Mouse (Mus musculus): ENCODE measurements around the gene Methig1. TPM values are rescaled to one million over a fixed set of nuclear protein-coding genes. Genes with fewer than 3 reads are reported as not detected.
"Not testable (repeated sequence)": the region's sequence is repeated elsewhere in the genome, so short reads cannot be mapped to it uniquely, and the experiment has no call there.

The Methig1 gene
- polyA plus RNA-seq, 1 experiment = not detected

DNA sequence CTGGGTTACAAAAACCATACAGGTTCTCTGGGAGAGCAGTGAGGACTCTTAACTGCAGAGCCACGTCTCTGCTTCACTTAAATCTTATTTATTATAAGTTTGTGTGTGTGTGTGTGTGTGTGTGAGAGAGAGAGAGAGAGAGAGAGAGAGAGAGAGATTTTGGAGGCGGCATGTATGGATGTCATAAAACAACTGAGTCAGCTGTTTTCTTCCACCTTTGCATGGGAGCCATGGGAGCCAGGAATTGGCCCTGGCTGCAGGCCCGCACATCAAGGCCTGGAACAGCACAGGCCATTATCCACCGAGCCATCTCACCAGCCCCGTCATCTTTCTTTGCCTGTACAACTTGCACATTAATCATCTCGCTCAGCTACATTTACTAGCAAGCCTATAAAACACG lies 14.2 kb downstream of the Methig1 start:
- Histone ChIP-seq H3K36me3 (ENCODE audit: control insufficient read depth, insufficient read depth, low read length) (no peaks in the 10 kb centered on the region), H3K4me1 (ENCODE audit: control insufficient read depth, insufficient read depth, insufficient read length) (no peaks in the 10 kb centered on the region), H3K4me3 (ENCODE audit: extremely low read depth, insufficient read depth, insufficient read length) (no peak overlapping the region), H3K27me3 (ENCODE audit: control insufficient read depth, insufficient read depth, low read length) (no peaks in the 10 kb centered on the region), H3K27ac (ENCODE audit: insufficient read depth, low read length) (no peak overlapping the region)
- TF ChIP-seq POLR2A (IDR thresholded peaks at IDR 0.05; ENCODE audit: low read depth, low read length) (no peak), CTCF (IDR thresholded peaks at IDR 0.05; ENCODE audit: extremely low read depth, insufficient read depth, insufficient read length, insufficient replicate concordance) (no peak)
- 87% methylated on average over 7 of the region's 7 CpGs for WGBS
- no peak for DNase-seq (ENCODE audit: low read depth in 1 of 2, low spot score in 2 of 2)

DNA sequence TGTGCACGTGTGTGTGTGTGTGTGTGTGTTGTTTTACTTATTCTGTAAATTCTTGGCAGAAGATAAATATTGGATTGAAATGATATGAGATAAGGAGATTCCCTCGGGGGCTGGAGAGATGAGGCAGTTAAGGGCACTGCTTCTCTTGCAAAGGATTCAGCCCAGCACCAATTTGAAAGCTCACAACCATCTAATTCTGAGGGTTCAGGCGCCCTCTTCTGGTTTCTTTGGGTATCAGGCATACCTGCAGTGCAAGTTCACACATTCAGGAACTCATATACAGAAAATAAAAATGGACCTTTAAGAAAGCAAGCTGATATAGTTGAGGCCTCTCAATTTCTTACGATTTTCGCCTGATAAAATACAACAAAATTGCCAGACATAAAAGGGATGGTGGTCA lies 22.1 kb downstream of the Methig1 start:
- H3K27ac ChIP-seq (ENCODE audit: insufficient read depth, low read length) = no peak overlapping the region
- peak; percentile 24; the same call in 1 of the 2 replicates for TF ChIP-seq CTCF (IDR thresholded peaks at IDR 0.05; ENCODE audit: extremely low read depth, insufficient read depth, insufficient read length, insufficient replicate concordance)
- TF ChIP-seq POLR2A (IDR thresholded peaks at IDR 0.05; ENCODE audit: low read depth, low read length) = no peak
- H3K4me1 ChIP-seq (ENCODE audit: control insufficient read depth, insufficient read depth, insufficient read length) = no peaks in the 10 kb centered on the region
- DNase-seq (ENCODE audit: low read depth in 1 of 2, low spot score in 2 of 2) = peak in 1 of 2 experiments; percentile 17
- H3K36me3 ChIP-seq (ENCODE audit: control insufficient read depth, insufficient read depth, low read length) = no peaks in the 10 kb centered on the region
- H3K4me3 ChIP-seq (ENCODE audit: extremely low read depth, insufficient read depth, insufficient read length) = no peak overlapping the region
- 51% methylated on average over 5 of the region's 5 CpGs for WGBS
- no peaks in the 10 kb centered on the region for H3K27me3 ChIP-seq (ENCODE audit: control insufficient read depth, insufficient read depth, low read length)

DNA sequence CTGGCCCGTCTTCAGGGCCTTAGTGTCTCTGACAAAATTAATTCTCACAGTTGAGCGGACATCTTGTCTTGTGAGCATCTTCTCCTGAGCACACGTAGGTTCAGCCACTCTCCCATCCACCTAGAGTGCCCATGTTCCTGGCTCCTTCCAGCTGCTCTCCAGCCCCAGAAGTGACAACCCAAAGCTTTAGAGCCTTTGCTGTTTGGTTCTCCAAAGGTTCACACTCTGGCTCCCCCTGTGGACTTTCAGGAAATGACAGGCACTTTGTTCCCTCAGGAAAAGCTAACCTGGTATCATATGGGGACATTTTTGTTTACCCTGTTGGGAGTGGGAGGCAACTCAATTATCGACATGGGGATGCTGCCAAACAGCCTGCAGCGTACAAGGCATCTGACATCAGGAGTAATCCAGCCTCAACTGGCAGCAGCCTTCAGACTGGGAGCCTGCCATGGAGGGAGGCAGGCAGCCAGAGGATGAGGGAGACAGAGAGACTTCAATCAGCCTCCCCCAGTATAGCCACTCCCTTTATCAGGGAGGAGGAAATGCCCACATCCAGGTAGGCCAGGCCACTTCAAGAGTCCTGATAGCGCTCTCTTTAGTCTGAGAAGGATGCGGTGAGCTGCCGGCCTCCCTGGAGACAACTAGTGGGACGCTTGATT lies 25.0 kb downstream of the Methig1 start:
- not testable (repeated sequence) for DNase-seq (ENCODE audit: low read depth in 1 of 2, low spot score in 2 of 2); H3K36me3 ChIP-seq (ENCODE audit: control insufficient read depth, insufficient read depth, low read length); H3K4me3 ChIP-seq (ENCODE audit: extremely low read depth, insufficient read depth, insufficient read length); H3K4me1 ChIP-seq (ENCODE audit: control insufficient read depth, insufficient read depth, insufficient read length); H3K27me3 ChIP-seq (ENCODE audit: control insufficient read depth, insufficient read depth, low read length); H3K27ac ChIP-seq (ENCODE audit: insufficient read depth, low read length)
- 57% methylated on average over 4 of the region's 9 CpGs for WGBS

DNA sequence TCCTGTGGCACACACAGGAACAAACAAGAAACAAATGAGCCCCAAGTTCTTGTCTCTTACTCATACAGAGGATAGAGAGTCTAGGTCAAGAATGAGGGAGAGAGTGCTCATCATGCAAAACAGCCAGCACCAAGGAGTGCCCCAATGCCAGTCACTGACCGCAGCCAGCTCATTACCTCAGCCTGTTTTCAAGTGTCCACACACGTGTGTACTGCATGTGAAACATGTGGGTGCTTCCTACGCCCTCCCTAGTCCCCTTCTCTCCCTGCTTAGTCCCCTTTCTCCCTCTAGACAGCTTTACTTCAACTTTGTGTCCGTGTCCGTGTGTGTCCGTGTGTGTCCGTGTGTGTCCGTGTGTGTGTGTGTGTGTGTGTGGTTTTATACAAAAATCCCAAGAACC lies 26.7 kb downstream of the Methig1 start:
- no peaks in the 10 kb centered on the region for H3K27me3 ChIP-seq (ENCODE audit: control insufficient read depth, insufficient read depth, low read length)
- no peak for TF ChIP-seq POLR2A (IDR thresholded peaks at IDR 0.05; ENCODE audit: low read depth, low read length)
- TF ChIP-seq CTCF (IDR thresholded peaks at IDR 0.05; ENCODE audit: extremely low read depth, insufficient read depth, insufficient read length, insufficient replicate concordance) = no peak
- no peak overlapping the region for H3K27ac ChIP-seq (ENCODE audit: insufficient read depth, low read length)
- DNase-seq (ENCODE audit: low read depth in 1 of 2, low spot score in 2 of 2) = no peak
- no peaks in the 10 kb centered on the region for H3K4me1 ChIP-seq (ENCODE audit: control insufficient read depth, insufficient read depth, insufficient read length)
- H3K4me3 ChIP-seq (ENCODE audit: extremely low read depth, insufficient read depth, insufficient read length) = no peak overlapping the region
- 90% methylated on average over 8 of the region's 8 CpGs for WGBS
- H3K36me3 ChIP-seq (ENCODE audit: control insufficient read depth, insufficient read depth, low read length) = no peaks in the 10 kb centered on the region

DNA sequence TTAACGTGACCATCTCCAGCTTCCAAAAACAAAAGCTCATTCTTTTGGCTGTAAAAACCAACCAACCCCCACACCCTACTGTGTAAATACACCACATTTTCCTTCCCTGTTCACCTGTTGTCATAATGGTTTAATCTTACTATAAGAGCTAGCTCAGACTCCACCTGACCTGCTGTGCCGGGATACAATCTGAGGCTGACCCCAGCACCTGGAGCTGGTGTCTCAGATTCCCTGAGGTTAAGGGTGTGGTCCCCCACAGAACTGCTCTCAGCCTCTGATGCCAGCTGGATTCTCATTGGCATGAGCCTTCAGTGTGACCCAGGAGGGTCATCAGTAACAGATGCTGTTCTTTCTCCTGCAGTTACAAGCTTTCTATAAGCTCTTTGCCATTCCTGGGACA lies 27.2 kb downstream of the Methig1 start:
- H3K27me3 ChIP-seq (ENCODE audit: control insufficient read depth, insufficient read depth, low read length) = no peaks in the 10 kb centered on the region
- WGBS = 73% methylated on average over 2 of the region's 2 CpGs
- H3K36me3 ChIP-seq (ENCODE audit: control insufficient read depth, insufficient read depth, low read length) = no peaks in the 10 kb centered on the region
- H3K4me3 ChIP-seq (ENCODE audit: extremely low read depth, insufficient read depth, insufficient read length) = no peak overlapping the region
- H3K27ac ChIP-seq (ENCODE audit: insufficient read depth, low read length) = no peak overlapping the region
- no peak for DNase-seq (ENCODE audit: low read depth in 1 of 2, low spot score in 2 of 2)
- TF ChIP-seq CTCF (IDR thresholded peaks at IDR 0.05; ENCODE audit: extremely low read depth, insufficient read depth, insufficient read length, insufficient replicate concordance) = no peak
- no peak for TF ChIP-seq POLR2A (IDR thresholded peaks at IDR 0.05; ENCODE audit: low read depth, low read length)
- no peaks in the 10 kb centered on the region for H3K4me1 ChIP-seq (ENCODE audit: control insufficient read depth, insufficient read depth, insufficient read length)

DNA sequence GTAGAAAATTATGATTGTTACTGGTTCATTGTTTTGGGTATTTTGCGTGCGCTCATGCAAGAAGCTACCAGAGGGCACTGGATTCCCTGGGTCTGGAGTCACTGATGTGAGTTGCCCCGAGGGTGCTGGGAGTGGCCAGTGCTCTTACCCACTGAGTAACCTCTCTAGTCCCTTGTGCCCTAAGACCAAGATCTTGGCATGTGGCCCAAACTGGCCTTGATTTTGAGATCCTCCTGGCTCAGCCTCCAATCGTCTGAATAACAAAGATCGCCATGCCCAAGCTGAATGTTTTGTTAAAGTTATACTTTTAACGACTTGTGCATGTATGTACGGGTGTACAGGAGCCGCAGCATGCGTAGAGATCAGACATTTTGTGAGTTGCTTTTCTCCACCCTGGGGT lies 32.8 kb downstream of the Methig1 start:
- DNase-seq (ENCODE audit: low read depth in 1 of 2, low spot score in 2 of 2) = no peak
- Histone ChIP-seq H3K27me3 (ENCODE audit: control insufficient read depth, insufficient read depth, low read length) (no peaks in the 10 kb centered on the region), H3K4me3 (ENCODE audit: extremely low read depth, insufficient read depth, insufficient read length) (no peak overlapping the region), H3K4me1 (ENCODE audit: control insufficient read depth, insufficient read depth, insufficient read length) (peaks cover 9% of the 10 kb centered on the region), H3K27ac (ENCODE audit: insufficient read depth, low read length) (no peak overlapping the region), H3K36me3 (ENCODE audit: control insufficient read depth, insufficient read depth, low read length) (no peaks in the 10 kb centered on the region)
- 90% methylated on average over 9 of the region's 9 CpGs for WGBS
- TF ChIP-seq POLR2A (IDR thresholded peaks at IDR 0.05; ENCODE audit: low read depth, low read length) (no peak), CTCF (IDR thresholded peaks at IDR 0.05; ENCODE audit: extremely low read depth, insufficient read depth, insufficient read length, insufficient replicate concordance) (no peak)

DNA sequence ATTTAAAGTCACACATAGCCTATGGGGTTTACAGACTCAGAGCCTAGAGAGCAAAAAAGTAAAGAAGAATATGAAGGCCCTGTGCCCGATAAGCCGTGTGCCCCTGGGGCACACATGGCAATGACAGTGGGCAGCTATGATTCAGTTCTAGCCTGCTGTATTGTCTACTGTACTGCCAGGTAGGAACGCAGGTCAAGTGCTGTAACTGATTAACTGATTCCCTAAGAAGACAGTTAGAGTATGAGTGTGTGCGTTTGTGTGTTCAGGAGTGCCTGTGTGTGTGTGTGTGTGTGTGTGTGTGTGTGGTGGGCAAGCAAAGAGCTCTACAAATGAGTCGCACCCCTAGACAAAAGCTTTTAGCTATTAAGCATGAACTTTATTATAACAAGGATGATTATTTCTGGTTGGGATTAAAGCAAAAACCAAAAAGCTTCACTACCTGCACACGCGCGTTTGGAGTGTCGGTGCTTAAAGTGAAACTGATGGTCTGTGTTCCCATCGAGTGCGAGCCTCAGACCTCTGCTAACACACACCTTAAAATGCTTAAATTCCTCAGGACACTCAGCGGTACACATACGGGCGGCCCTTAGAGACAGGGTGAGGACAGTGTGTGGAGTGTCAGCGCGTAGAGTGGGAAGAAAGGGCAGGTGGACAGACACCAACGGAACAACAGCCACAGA lies 34.7 kb downstream of the Methig1 start:
- no peak for DNase-seq (ENCODE audit: low read depth in 1 of 2, low spot score in 2 of 2)
- Histone ChIP-seq H3K4me3 (ENCODE audit: extremely low read depth, insufficient read depth, insufficient read length) (no peak overlapping the region), H3K36me3 (ENCODE audit: control insufficient read depth, insufficient read depth, low read length) (no peaks in the 10 kb centered on the region), H3K4me1 (ENCODE audit: control insufficient read depth, insufficient read depth, insufficient read length) (peaks cover 9% of the 10 kb centered on the region), H3K27me3 (ENCODE audit: control insufficient read depth, insufficient read depth, low read length) (no peaks in the 10 kb centered on the region), H3K27ac (ENCODE audit: insufficient read depth, low read length) (no peak overlapping the region)
- 88% methylated on average over 17 of the region's 17 CpGs for WGBS
- no peak for TF ChIP-seq CTCF (IDR thresholded peaks at IDR 0.05; ENCODE audit: extremely low read depth, insufficient read depth, insufficient read length, insufficient replicate concordance)
- TF ChIP-seq POLR2A (IDR thresholded peaks at IDR 0.05; ENCODE audit: low read depth, low read length) = no peak

All from spleen, adult 2 months (tissue).